Mouse (Mus musculus) adrenal gland, postnatal 4 days (tissue): ENCODE results near the gene Smtn. TPM values are rescaled to one million over a fixed set of nuclear protein-coding genes. Genes with fewer than 3 reads are reported as not detected.

Experiments
- DNase-seq, 2 experiments: peaks; one replicate each; pipeline ENCODE4 v3.0.0; 2021 to 2022; ENCODE audit warnings: low spot score in 2 of 2, mixed read lengths in 2 of 2
- total RNA-seq, 2 experiments: library from RNA; stranded (reverse); gene quantifications; 2 replicates each; pipeline ENCODE4 v1.2.3; 2021

Gene Smtn
- total RNA-seq, 2 experiments from 2014 or later: 72.9 to 75.1 TPM

DNA sequence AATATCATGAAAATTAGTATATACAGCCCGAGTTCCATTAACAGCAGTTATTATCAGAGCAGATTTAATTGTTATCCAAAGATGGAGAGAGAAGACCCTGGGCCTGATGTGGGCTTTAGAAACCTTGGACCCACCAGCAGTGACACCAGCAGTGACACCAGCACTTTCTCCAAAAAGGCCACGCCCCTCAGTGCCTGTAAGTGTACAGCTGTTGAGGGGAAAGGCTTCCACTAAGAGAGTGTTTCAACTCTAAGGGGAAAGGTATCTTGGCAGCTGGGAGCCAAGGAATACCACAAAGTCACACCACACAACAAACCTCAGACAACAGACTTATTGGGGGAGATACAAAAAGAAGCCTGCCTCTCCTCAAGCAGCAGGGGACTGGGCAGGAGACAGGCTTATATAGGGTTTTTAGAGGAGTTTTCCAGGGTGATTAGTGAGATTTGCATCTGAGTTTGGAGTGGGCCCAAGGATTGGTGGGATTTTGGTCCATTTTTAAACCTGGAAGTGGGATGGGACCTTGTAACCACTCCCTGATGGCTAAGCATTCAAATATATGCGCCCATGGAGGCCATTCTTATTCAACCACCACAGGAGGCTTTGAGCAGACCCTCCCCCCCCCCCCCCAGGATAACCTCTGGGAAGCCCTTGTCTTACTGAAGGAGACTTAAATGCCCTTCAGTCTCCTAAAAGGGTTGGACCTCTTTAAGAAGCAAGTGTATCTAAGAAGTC is 8.3 kb upstream of the Smtn start:
- no peak for DNase-seq

DNA sequence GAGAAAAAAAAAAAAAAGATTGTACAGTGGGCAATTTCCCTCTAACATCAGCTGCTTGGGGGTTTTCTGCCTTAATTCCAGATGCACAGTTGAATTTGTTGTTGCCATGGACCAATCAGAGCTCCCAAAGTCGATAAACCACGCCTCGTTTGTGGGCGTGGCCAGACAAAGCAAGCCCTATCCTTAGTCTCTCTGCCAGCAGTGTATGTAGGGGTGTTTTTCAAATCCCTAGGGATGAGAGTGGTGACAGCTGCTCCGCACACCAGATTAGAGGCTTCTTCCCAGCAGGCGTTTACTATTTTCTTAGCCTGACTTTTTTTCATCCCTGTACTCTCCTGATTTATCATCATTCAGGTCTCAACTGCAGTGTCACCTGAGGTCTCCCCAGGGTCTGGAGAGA is 7.6 kb upstream of the Smtn start:
- no peak for DNase-seq

DNA sequence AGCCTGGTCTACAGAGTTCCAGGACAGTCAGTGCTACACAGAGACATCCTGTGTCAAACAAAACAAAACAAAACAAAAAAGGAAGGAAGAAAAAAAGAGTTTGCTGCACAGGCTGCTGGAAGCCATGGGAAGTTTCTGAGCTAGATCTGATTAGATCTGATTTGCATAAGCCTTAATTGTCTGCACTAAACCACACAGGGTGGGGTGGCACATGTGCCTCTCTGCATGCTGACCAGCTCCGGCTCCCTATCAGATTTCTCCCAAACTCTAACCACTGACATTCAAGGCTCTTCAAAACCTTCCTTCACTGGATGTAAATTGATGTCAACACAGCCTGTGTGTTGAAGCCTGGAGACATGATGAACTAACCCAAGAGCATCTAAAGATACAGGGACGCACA is 6.6 kb upstream of the Smtn start:
- no peak for DNase-seq

DNA sequence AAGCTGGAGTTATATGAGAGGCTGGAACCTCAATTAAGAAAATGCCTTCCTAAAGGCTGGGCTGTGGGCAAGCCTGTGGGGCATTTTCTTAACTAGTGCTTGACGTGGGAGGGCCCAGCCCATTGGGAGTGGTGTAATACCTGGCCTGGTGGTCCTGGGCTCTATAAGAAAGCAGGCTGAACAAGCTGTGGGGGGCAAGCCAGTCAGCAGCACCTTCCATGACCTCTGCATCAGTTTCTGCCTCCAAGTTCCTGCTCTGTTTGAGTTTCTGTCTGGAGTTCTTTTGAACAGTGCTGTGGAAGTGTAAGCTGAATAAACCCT is 5.8 kb upstream of the Smtn start:
- DNase-seq: no peak

DNA sequence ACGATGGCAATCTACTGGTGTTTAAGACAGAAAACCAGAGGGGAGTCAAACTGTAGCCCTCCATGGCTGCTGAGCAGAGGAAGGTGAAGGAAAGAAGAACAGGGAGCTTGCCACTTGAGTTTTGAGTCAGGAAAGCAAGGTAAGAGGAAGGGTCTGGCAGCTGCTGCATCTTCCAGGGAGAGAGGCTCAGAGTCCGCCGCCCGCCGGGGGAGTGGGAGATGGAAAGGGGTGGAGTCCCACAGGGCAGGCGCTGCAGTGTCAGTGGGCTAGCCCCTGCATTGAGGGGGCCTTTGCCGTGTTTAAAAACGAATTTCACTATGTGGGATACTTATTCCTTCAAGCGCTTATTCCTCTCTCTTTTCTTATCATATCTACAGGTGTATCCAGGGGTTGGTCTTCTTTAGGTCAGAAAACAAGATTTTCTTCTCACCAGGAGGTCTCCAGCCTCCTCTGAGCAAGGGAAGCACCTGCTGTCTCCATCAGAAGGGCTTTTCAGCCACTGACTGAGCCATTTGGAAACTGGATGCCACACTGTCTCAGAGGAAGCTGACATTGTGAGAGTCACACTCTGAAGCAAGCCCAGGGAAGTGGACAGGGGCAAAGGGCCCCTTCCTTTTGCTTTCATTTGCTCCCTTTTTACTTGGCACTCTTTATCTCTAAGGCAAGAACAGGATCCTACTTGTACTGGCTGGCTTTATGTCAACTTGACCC is 5.3 kb upstream of the Smtn start:
- DNase-seq: no peak

DNA sequence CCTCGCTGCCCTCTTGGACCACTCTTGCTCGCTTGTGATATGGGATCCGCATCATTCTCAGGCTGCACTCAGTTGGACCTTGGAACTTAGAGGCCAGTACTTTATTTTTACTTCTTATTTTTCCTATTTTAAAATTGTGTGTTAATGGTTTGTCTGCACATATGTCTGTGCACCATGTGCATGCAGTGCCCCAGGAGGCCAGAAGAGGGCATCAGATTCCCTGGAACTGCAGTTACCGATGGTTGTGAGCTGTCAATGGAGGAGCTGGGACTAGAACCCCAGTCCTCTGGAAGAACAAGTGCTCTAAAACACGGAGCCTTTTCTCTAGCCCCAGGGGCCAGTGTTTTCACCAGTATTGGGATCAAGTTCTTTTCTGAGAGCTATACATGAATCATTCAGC is 4.0 kb upstream of the Smtn start:
- no peak for DNase-seq

DNA sequence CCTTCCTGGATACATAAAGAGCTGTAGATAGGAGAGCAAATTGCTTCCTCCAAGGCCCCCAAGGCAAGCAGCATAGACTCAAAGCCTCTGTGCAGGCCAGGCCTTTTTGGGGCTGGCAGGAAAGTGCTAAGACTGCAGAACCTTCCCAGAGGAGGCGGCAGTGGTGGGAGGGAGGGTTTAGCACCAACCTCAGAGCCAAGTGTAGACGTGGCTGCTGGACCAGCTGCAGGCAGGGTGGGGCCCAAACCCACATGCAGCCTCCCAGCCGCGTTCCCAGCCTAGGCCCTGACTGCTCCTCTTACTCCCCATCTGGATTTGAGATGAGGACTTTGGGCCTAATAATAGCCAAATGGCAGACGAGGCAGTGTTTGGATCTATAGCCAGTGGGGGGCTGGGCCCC is 2.6 kb upstream of the Smtn start:
- DNase-seq: no peak

DNA sequence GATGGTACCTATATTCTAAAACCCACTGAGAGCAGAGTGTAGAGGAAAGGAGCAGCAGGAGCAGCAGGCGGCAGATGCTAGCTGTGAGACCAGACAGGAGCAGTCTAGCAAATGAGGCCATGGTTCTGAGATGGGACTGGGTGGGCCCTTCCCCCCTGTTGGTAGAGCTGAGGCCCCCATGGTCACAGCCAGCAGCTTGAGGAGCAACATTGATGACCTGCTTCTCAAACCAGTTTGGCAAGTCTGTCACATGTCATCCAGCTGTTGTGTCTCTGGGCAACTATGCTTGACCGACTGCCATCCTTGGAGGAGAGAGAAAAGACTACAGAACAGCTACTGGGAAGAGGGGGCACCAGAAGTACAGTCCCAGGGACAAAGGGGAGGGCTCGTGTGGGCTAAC is 1.5 kb upstream of the Smtn start:
- DNase-seq: no peak

DNA sequence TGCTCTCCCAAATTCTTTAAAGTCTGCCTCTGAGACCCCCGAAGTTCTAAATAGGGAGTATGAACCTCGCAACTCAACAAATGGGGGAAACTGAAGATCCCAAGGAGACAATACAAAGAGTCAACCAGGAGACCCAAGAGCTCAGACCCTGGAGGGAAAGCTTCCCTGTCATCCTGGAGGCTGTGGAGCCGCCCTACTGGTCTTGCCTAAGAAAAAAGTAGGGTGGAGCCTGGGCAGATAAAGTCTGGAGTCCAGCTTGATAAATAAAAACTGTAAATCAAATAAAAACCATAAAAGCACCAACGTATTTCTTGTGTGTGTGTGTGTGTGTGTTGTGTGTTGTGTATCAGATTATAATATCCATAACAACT is 601 bp downstream of the Smtn start:
- DNase-seq: no peak

DNA sequence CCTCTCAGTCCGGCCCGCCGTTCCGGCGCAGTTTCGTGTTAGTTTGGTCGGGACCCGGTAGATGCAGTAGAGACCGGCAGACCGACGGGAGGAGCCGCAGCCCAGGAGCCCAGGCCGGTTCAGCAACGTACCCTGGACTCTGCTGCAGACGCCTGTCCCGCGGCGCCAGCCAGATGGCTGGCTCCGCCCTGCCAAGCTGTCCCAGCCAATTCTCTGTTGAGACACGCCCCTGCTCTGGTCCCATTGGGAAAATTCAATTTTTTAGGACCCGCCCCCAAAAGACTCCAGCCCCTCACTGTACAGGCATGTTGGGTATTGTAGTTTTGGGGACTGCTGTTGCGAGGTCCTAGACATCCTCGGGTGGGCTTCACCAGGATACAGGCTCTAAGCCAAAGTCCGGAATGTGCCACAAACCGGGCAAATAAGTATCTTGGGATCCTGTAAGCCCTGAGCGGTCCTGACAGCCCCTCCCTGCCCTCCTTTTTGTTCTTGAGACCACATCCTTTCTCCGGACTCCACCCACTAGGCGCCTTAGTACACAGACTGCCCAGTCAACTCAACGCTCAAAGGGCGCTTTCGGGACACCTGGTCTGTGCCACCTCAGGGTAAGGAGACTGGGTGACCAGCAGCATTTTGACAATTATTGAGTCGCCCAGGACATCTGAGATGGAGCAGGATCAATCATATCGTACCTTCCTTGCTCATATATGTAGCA is 1.1 kb downstream of the Smtn start:
- DNase-seq: peak; percentile 70 to 77

DNA sequence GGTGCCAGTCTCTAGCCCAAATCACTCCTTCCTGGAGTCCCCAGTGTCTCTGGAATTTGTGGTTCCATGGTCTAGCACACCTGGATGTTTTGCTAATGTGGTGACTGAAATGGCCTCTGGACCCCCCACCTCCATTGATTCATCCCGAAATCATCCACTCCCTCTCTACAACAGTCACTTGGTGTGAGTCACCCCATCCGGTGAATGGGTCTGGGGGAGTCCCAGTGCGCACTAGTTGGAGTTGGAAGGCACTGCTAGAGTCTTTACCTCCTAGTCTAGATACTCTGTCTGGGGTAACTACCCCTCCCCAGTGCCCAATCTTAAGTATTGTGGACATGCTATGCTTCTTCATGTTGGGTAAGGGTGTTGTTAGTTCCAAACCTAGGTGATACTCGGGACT is 2.1 kb downstream of the Smtn start:
- no peak for DNase-seq

DNA sequence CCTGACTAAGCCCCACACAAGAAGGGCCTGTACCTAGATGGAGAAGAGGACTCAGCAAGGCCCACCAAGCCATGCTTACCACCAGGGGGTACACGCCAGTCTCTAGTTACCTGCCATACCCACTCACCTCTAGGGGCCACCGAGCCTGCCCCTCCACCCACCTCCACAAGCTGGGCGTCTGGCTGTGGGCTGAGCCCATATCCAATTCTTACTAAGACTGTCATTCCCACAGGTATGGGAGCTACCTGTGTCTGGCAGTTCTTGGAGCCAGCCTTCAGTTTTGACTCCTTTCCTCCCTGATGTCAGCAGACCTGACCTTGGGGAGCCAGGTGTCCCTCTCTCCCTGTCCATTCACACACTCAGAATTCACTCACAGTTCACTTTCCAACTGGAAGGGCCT is 2.7 kb downstream of the Smtn start:
- no peak for DNase-seq

DNA sequence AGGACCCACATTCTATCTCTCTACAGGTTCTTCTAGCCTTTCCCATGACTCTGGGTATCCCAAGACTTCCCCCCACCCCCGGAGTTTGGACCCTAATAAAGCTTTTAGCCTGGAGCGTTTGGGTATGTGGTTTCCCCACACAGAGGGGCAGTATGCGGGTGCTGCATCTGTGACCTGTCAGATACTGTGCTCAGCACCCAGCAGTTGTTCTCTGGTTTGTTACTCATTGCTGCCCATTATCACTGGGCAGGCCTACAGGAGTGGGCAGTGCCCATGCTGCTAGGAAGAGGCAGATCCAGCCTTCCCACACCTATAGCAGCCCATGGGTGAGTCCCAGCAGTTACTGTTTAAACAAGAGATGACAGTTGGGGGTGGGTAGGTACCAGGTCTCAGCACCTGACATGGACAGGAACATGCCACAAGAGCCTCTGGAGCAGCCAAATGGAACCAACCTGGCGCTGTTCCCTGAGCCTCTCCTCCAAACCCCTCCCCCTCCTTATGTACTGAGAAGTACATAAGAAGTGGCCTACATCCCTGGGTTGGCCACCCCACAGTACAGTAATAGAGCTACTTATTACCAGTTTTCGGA is 3.6 kb downstream of the Smtn start:
- DNase-seq: no peak

DNA sequence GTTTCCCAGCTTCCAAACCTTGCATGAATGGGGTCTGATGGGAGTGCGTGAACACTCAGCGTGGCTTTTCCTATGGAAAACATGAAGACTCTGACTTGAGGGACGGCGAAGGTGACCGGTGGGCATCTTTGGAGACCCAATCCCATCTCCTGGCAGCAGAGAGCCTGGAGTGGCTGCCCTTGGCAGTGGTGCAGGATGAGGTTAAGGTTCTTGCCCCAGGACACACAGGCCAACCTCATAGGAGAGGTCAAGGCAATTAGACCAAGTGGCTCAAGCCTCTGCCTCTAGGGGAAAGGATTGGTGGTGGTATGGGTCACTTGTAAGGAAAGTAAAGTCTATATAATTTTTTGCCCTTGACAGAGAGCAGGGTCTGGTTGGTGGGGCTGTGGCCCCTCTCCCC is 4.3 kb downstream of the Smtn start:
- no peak for DNase-seq

DNA sequence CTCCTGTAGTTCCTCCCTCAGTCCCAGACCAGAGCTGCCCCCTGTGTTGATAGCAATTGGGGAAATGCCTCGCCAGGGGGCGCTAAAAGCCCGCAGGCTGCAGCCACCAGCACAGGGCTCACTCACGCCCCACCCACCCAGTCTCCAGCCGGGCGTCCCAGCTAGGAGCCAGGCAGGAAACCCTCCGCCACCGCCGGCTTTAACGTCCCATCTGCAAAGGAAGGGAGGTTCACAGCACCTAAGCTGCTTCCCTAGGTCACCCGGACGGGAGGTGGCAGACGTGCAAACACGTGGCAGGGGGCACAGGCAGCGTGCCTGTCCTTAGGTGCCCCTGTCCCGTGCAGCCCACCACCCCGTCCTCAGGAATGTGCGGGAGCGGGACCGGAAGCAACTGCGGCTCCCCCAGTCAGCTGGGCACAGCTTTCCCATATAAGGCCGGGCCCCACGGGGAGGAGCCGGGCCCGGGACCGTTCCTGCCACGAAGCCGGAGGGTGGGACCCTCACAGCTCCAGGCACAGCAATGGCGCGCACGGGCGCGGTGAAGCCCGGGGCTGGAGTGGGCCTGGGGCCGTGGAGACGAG is 4.9 kb downstream of the Smtn start:
- DNase-seq: peak; percentile 94 to 97

DNA sequence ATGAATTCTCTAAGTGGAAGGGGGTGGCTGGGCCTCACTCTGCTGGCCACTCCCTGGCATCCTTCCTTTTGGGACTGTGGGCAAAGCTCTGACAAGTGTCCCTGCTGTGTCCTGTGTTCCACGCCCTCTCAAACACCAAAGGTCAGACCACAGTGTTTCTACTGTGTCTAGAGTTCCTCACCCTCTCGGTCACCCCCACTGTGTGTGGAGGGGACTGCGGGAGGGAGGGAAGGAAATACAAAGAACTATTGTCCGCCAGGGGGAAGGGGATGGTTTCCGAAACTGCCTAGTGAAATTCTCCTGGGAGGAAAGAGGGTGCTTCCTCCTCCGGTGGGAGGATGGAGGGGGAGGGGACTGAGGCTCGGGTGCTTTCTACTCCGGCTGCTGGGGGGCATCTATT is 5.5 kb downstream of the Smtn start:
- DNase-seq: no peak

DNA sequence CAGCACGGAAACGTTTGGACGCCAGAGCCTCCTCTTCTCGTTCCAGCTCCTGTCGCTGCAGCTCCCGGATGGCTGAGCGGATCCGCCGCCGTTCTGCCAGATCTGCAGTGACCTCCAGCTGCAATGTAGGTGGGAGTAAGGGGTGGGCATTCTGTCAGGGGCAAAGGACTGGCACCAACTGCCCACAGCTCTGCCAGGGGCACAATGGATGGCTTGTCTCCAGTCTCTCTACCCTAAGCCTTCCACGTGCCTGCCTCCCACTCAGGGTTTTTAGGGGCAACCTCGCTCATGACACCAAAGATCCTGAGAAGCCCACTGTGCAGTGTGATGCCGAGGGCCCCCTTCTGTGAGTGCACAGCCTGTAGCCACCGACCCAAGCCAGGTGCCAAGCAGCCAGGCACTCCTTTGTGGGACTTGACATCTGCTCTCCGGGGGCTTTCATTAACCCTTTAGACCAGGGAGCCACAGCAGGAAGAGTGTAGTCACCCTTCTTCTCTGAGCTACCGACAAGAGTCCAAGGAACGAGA is 6.9 kb downstream of the Smtn start:
- no peak for DNase-seq

DNA sequence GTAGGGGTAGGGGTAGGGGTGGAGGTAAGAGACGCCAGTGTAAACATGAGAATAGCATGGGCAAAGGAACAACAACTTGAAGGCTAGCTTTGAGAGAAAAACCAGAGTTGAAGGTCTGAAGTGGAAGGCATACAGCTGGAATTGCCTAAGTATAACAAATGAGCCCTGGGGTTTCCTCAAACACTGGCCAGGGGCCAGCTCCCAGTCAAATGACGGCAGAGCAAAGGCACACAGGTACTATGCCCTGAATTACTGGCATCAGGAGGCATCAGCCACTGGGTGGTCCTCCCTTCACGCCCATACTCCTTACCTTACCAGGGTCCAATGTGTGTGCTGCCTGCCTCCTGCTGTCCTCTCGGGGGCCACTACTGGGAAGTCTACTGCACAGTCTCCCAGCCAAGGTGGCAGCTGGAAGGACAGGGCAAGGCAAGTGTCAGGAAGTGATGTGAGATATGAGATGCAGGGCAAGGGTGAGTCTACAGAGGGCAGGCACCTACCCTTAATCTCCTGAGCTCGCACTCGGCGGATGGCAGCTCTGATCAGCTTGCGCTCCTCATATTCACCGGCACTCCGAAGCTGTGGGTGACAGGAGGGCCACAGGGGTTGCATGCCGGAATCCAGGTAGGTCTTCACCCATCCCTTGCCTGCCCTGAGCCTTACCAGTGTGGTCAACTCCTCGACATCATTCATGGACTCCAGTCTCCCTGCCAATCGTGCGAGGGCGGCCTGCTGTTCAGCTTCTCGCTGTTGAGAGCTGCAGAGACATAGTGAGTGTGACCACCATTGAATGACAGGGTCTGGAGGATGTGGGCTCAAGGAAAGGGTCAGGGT is 8.1 kb downstream of the Smtn start:
- DNase-seq: no peak

DNA sequence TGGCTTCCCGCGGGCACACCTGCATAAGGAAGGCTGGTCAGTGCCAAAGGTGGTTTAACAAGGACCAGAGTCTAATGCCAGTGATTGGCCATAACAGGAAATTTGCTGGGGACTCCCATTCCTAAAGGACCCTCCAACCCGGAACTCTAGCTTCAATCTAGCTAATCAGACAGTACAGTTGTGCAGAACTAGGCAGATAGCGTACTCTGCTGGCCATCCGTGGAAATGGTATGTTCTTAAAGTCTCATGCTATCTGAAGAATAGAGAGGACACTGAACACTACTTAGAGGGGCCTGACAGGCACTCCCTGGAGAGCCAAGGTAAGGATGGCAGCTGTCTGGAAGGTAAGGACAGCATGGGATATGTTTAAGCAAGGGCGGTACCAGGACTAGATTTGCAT is 8.8 kb downstream of the Smtn start:
- DNase-seq: no peak

DNA sequence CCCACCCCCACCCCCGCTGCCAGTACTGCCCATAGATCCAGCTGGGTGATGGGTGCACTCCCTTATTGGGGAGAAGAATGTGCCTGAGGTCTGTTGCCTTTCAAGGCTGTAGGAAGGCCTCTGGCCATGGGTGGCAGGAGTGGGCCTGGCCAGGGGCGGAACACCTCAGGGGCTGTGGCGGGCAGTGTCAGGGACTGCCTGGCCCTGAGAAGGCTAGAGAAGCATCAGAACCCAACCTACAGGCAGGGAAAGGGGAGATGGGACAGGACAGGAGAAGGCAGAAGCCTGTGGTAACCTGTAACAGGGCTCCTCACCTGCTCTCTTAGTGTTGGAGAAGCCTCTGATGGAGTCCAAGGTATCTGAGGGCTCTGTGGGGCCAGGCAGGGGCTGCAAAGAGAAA is 9.7 kb downstream of the Smtn start:
- DNase-seq: no peak
